12 mouse cellular contexts compared by ENCODE assay signal in the genomic region with DNA sequence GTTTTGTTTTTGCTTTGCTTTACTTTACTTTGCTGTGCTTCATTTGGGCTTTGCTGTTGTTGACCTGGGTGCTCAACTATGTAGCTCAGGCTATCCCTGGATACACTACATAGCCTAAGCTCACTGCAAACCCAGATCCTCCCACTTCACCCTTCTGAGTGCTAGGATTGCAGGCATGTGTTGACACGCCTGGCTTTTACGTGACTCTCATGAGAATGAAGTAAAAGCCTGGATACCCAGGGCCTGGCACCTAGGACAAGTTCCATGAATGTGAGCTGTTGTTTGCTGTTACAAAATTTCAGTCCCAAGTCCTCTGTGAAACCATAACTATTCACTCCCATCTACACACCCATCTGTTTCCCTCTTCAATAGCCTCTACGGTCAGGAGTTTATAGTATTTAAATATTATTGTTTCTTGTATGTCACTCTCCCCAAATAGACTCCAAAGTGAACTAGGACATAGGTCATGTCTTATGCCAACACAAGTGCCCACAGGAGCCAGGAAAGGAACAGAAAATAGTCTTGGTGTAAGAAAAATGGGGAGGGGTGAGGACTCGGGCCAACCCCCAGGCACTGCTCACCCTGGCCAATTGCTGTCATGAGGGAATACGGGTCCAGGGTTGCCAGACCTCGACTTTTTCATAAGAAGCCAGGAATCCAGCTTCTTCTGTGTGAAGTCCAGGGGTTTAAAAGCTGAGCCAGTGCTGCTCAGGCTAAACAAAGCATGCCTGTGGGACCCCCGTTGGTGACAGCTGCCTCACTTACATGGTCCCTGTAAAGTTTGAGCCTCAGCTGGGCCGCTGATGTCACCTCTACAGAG. TPM values are rescaled to one million over a fixed set of nuclear protein-coding genes. Genes with fewer than 3 reads are reported as not detected.
A peak's percentile ranks its signal among the peaks of the same experiment; 100 is the strongest.
DNase-seq lines count a peak whose midpoint lies in the region; ATAC-seq and TF ChIP-seq lines count a peak whose summit lies in the region.
"Had no signal": no experiment of that assay in that cellular context is flagged by ENCODE, and none has a peak within 500 bp of the region (broad histone marks: within the 10 kb centered on the region; RNA-seq: fewer than 3 reads in every experiment).

No protein-coding gene starts in this region.

- ATAC-seq in forebrain, embryonic 15.5 days (replicated peaks), result peak; percentile 26; the same call in 1 of the 2 replicates
- ATAC-seq in forebrain, embryonic 12.5 days (ENCODE audit: low FRiP score), result no peak
- no peak for ATAC-seq in megakaryocyte, adult 5-6 weeks (ENCODE audit: poor library complexity, severe bottlenecking)
- ATAC-seq: midbrain, embryonic 13.5 days had no signal

- H3K4me2 ChIP-seq in forebrain, embryonic 15.5 days (replicated peaks), result no peak overlapping the region
- H3K4me2 ChIP-seq in forebrain, embryonic 12.5 days, result no peak overlapping the region
- H3K4me2 ChIP-seq: lung, embryonic 14.5 days; midbrain, embryonic 13.5 days had no signal

- no peaks in the 10 kb centered on the region for H3K27me3 ChIP-seq in forebrain, embryonic 15.5 days
- H3K27me3 ChIP-seq in forebrain, embryonic 12.5 days, result no peaks in the 10 kb centered on the region
- H3K27me3 ChIP-seq: midbrain, embryonic 13.5 days had no signal

- H3K9ac ChIP-seq in forebrain, embryonic 15.5 days (replicated peaks), result no peak overlapping the region
- no peak overlapping the region for H3K9ac ChIP-seq in forebrain, embryonic 12.5 days
- H3K9ac ChIP-seq: lung, embryonic 14.5 days; midbrain, embryonic 13.5 days had no signal

- intact Hi-C loops in left cerebral cortex, postnatal 4 days (cut with DNase I), result no loop called here

- no peak overlapping the region for H3K27ac ChIP-seq in forebrain, embryonic 15.5 days (replicated peaks)
- H3K27ac ChIP-seq in forebrain, embryonic 12.5 days, result no peak overlapping the region
- H3K27ac ChIP-seq in brown adipose tissue, adult 24 weeks (replicated peaks; ENCODE audit: low read depth, low read length), result peak overlapping the region; percentile 89
- peak overlapping the region; percentile 53; the same call in 1 of the 2 replicates for H3K27ac ChIP-seq in layer of hippocampus, adult 2 months
- H3K27ac ChIP-seq: midbrain, embryonic 13.5 days had no signal

- H3K4me1 ChIP-seq in forebrain, embryonic 15.5 days, result peaks cover 5% of the 10 kb centered on the region; the same call in 1 of the 2 replicates
- H3K4me1 ChIP-seq in forebrain, embryonic 12.5 days, result peaks cover 4% of the 10 kb centered on the region; the same call in 1 of the 2 replicates
- H3K4me1 ChIP-seq in brown adipose tissue, adult 24 weeks (ENCODE audit: control insufficient read depth, insufficient read depth, insufficient read length, low read length), result 0 out of 2 replicates have a peak, but pooled peaks cover 2% of the 10 kb centered on the region

- WGBS in forebrain, embryonic 15.5 days, result 64% methylated on average over 8 of the region's 8 CpGs
- WGBS in forebrain, embryonic 12.5 days, result 72% methylated on average over 8 of the region's 8 CpGs

- no peaks in the 10 kb centered on the region for H3K9me3 ChIP-seq in forebrain, embryonic 15.5 days
- no peaks in the 10 kb centered on the region for H3K9me3 ChIP-seq in forebrain, embryonic 12.5 days
- H3K9me3 ChIP-seq: midbrain, embryonic 13.5 days had no signal

- no peaks in the 10 kb centered on the region for H3K36me3 ChIP-seq in forebrain, embryonic 15.5 days
- peaks cover 7% of the 10 kb centered on the region for H3K36me3 ChIP-seq in forebrain, embryonic 12.5 days (replicated peaks)

- no peak for TF ChIP-seq CTCF in layer of hippocampus, adult 2 months (conservative IDR thresholded peaks at IDR 0.05)

- peak; percentile 44 for DNase-seq in left cerebral cortex, postnatal 4 days
- DNase-seq in left cerebral cortex, adult 11 months (ENCODE audit: low spot score), result no peak
- DNase-seq in layer of hippocampus, adult 2 months (ENCODE audit: low spot score in 2 of 2), result peak in 1 of 2 experiments; percentile 16
- no peak for DNase-seq in T-cell, adult 2 months (ENCODE audit: low spot score)
- DNase-seq: lung, embryonic 14.5 days; thymus, postnatal 4 days had no signal

- H3K4me3 ChIP-seq in forebrain, embryonic 15.5 days, result no peak overlapping the region
- no peak overlapping the region for H3K4me3 ChIP-seq in forebrain, embryonic 12.5 days (replicated peaks)
- no peak overlapping the region for H3K4me3 ChIP-seq in brown adipose tissue, adult 24 weeks (ENCODE audit: insufficient read depth, low read depth, low read length)
- H3K4me3 ChIP-seq in layer of hippocampus, adult 2 months, result no peak overlapping the region
- H3K4me3 ChIP-seq: midbrain, embryonic 13.5 days had no signal

RNA-seq across cellular contexts. Expression of a gene that starts 54.4 kb away (rescaled TPM):
- 7.1 and 8.4 TPM in 2 replicates for polyA plus RNA-seq in forebrain, embryonic 15.5 days (2015; fragmentation: Nextera tagmentation; extraction: Ambion mirVana)
- 24.8 and 26.5 TPM in 2 replicates for polyA plus RNA-seq in forebrain, embryonic 12.5 days (2016; fragmentation: Nextera tagmentation; extraction: Ambion mirVana)
- 10 to 100 TPM in 1 of 2 experiments, 1 to 10 TPM in 1; 9.4 to 10.1 TPM for total RNA-seq in left cerebral cortex, postnatal 4 days (2021)
- 0.32 TPM in 1 of 2 replicates, not detected in the other for polyA plus RNA-seq in brown adipose tissue, adult 24 weeks (2012; ENCODE audit: insufficient read depth, insufficient read length, missing spikeins)
- 10 to 100 TPM; 10.7 to 12.1 TPM for total RNA-seq in layer of hippocampus, adult 2 months (2021)
- total RNA-seq in megakaryocyte, adult 5-6 weeks (2015), result 0.11 TPM in 1 of 2 replicates, not detected in the other
- 0.24 TPM in 1 of 2 replicates, not detected in the other for total RNA-seq in megakaryocyte, adult 5-6 weeks (2017)
- total RNA-seq: hematopoietic stem cell, adult 5-6 weeks had no signal
- polyA plus RNA-seq: lung, embryonic 14.5 days had no signal

Comparison
In these comparisons a context has a peak if more than half of its experiments do, and no peak if none do; other contexts are left out.
1. H3K27ac ChIP-seq: peak in brown adipose tissue, adult 24 weeks (single experiment) and layer of hippocampus, adult 2 months (single experiment); none in forebrain, embryonic 15.5 days (single experiment) and forebrain, embryonic 12.5 days (single experiment).
2. RNA of a gene that starts 54.4 kb away (total RNA-seq): 10.7 to 12.1 TPM in layer of hippocampus, adult 2 months and 9.4 to 10.1 TPM in left cerebral cortex, postnatal 4 days; 0.11 to 0.24 TPM in megakaryocyte, adult 5-6 weeks; every median in the first group is over 4 times any median in the second.